Mouse (Mus musculus) testis, adult 2 months (tissue): ENCODE results near the gene Gm609. TPM values are rescaled to one million over a fixed set of nuclear protein-coding genes. Genes with fewer than 3 reads are reported as not detected.

Source experiments
- H3K27ac ChIP-seq: fragments of 200-500 bp; 2 replicates; pipeline ENCODE4 v1.5.1; 2012; ENCODE audit warnings: low read depth, low read length; ENCODE audit not compliant: control insufficient read depth, insufficient read depth
- H3K27me3 ChIP-seq: fragments of 200-500 bp; 2 replicates; pipeline ENCODE4 v1.6.1; 2012; ENCODE audit warnings: mild to moderate bottlenecking, low read length, moderate library complexity; ENCODE audit not compliant: control insufficient read depth, insufficient read depth
- H3K36me3 ChIP-seq: fragments of 200-500 bp; 2 replicates; pipeline ENCODE4 v1.6.1; 2012; ENCODE audit warnings: mild to moderate bottlenecking, low read length; ENCODE audit not compliant: control insufficient read depth, insufficient read depth
- H3K4me1 ChIP-seq: fragments of 200-500 bp; 2 replicates; pipeline ENCODE4 v1.6.1; 2012; ENCODE audit warnings: low read length; ENCODE audit not compliant: control insufficient read depth, insufficient read depth
- H3K4me3 ChIP-seq: fragments of 200-500 bp; 2 replicates; pipeline ENCODE4 v1.5.1; 2012; ENCODE audit warnings: low read depth, mild to moderate bottlenecking, low read length, moderate library complexity, mixed read lengths; ENCODE audit not compliant: control insufficient read depth
- CTCF ChIP-seq: fragments of 200-500 bp; IDR thresholded peaks from 2 replicates; pipeline ENCODE4 v1.5.1; 2012; ENCODE audit warnings: low read depth, mild to moderate bottlenecking, inconsistent platforms, low read length, moderate library complexity; ENCODE audit not compliant: control insufficient read depth, insufficient read depth, insufficient replicate concordance
- POLR2A ChIP-seq: fragments of 200-500 bp; IDR thresholded peaks from 2 replicates; pipeline ENCODE4 v1.6.1; 2012; ENCODE audit warnings: low read depth, mild to moderate bottlenecking, inconsistent platforms, low read length, moderate library complexity; ENCODE audit not compliant: control insufficient read depth
- polyA plus RNA-seq: library from polyadenylated mRNA; depleted of rRNA; stranded (reverse); fragments of >200 nt; gene quantifications from 2 replicates; pipeline ENCODE4 v1.2.3, GENCODE M21; 2012

The Gm609 gene
- polyA plus RNA-seq, 1 experiment, result 2.0 TPM

DNA sequence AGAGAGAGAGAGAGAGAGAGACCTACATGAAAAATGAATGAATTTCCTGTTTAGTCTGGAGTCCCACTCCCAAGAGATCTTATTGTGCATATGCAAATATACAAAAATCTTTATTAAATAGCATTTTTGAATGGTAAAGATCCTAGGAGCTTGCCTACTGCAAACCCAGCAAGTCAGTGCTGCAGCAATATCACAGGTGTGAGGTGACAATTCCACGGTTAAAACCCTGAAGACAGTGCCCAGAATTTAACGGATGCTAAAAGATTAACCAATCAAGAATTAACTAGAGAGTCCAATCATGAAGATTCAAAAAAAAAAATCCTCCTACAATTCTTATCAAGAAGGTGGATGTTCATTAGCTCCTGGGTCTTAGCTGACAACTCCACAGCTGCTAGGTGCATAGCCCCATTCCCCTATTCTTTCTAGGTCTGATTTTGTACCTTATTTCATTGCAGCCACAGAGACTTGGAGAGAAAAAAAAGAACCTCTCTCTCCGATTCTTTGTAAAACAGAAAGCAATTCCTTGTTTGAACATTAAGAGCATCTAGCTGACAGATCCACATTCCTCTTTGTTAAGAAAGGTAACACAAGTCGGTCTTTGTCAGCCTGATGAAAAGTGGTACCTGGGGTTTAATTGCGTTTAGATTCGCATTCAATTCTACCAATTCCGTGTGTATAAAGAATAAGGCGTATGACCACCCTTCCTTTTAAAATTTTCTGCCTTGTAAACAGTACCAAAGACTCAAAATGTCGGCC lies 84.9 kb downstream of the Gm609 start:
- H3K4me1 ChIP-seq, result peaks cover 5% of the 10 kb centered on the region; the same call in 1 of the 2 replicates
- TF ChIP-seq POLR2A (no peak), CTCF (no peak)
- no peaks in the 10 kb centered on the region for H3K27me3 ChIP-seq
- no peaks in the 10 kb centered on the region for H3K36me3 ChIP-seq
- peak overlapping the region; percentile 84 for H3K27ac ChIP-seq
- H3K4me3 ChIP-seq, result peak overlapping the region; percentile 87; the same call in 1 of the 2 replicates

DNA sequence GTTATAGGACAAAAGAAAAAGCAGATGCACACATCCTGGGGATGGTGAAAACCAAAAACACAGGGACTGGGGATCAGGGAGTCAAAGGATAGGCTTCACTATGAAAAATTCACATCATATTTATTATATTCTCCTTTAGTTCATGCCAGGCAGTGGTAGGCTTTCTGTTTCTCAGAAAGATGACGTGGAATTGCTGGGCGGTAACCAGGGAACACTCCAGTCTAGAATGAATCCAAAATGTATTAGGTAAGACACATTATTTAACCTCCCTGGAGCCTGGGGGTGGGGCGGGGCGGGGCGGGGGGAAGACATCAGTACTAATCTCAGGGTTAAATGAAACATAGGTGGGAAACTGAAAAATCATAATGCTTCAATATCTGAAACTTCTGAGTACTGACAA lies 85.7 kb downstream of the Gm609 start:
- Histone ChIP-seq H3K4me1 (peaks cover 5% of the 10 kb centered on the region; the same call in 1 of the 2 replicates), H3K36me3 (no peaks in the 10 kb centered on the region), H3K4me3 (no peak overlapping the region), H3K27me3 (no peaks in the 10 kb centered on the region), H3K27ac (no peak overlapping the region)
- TF ChIP-seq CTCF, result no peak
- TF ChIP-seq POLR2A, result no peak

GRCm38 (mm10) chr16:45402951-45403350 lies 89.8 kb downstream of the Gm609 start:
- TF ChIP-seq CTCF, result no peak
- no peak for TF ChIP-seq POLR2A
- Histone ChIP-seq H3K27me3 (no peaks in the 10 kb centered on the region), H3K4me3 (no peak overlapping the region), H3K36me3 (no peaks in the 10 kb centered on the region), H3K27ac (no peak overlapping the region), H3K4me1 (no peaks in the 10 kb centered on the region; the same call in 1 of the 2 replicates)

DNA sequence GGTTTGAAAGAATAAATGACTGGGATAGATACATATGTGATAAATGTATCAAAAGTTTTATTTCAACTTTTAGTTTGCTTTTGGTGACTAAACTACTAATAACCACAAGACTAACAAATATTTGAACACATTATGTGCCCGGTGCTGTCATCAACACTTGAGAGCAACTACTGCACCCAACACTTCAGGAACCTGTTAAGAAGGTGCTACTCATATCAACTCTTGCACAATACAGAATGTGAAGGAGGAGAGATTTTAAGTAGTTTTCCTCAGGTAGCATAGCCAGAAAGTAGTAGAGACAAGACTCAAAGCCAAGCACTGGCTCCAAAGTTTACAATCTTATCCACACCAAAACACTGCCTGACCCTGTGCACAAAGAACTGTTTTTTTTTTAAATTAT lies 90.7 kb downstream of the Gm609 start:
- no peak overlapping the region for H3K27ac ChIP-seq
- TF ChIP-seq POLR2A (no peak), CTCF (no peak)
- H3K36me3 ChIP-seq, result no peaks in the 10 kb centered on the region
- H3K27me3 ChIP-seq, result no peaks in the 10 kb centered on the region
- no peaks in the 10 kb centered on the region; the same call in 1 of the 2 replicates for H3K4me1 ChIP-seq
- no peak overlapping the region for H3K4me3 ChIP-seq

DNA sequence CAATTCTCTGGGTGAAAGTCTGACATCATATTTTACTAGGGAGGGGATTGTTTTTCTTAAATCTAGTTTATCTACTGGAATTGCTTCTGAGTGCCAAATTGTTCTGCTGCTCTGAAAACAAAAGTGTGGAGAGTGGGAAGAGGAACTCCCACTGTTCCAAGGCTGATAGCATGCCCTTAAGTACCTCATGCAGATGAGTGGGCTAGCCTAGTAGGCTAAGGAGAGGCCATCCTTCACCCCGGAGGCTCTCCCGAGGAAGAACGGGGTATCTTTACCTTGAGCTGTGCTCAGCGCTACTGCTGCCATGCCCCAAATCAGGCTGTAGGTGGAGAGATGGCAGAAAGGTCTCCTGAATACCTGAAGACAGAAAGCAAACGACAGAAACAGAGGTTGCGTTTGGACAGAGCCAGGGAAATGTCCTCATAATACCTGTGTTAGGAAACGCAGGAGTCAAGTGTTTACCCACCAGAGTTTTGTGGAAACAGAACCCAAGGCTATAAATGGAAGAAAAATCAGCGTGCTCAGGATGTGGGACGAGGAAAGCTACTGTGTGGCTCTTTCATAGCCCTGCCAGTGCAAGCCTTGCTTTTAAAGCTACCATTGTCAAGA lies 92.7 kb downstream of the Gm609 start:
- H3K27me3 ChIP-seq, result no peaks in the 10 kb centered on the region
- H3K4me1 ChIP-seq, result no peaks in the 10 kb centered on the region; the same call in 1 of the 2 replicates
- peak overlapping the region; percentile 43; the same call in 1 of the 2 replicates for H3K27ac ChIP-seq
- no peak overlapping the region for H3K4me3 ChIP-seq
- no peaks in the 10 kb centered on the region for H3K36me3 ChIP-seq
- TF ChIP-seq CTCF (no peak), POLR2A (no peak)

- no peaks in the 10 kb centered on the region; the same call in 1 of the 2 replicates for H3K4me1 ChIP-seq
- no peak overlapping the region for H3K4me3 ChIP-seq
- no peaks in the 10 kb centered on the region for H3K27me3 ChIP-seq
- no peak for TF ChIP-seq POLR2A
- TF ChIP-seq CTCF, result no peak
- peak overlapping the region; percentile 50; the same call in 1 of the 2 replicates for H3K27ac ChIP-seq
- no peaks in the 10 kb centered on the region for H3K36me3 ChIP-seq
Observed at GRCm38 (mm10) chr16:45399411-45399810, 93.4 kb downstream of the Gm609 start.

GRCm38 (mm10) chr16:45397440-45397839 lies 95.3 kb downstream of the Gm609 start:
- H3K27me3 ChIP-seq, result no peaks in the 10 kb centered on the region
- no peaks in the 10 kb centered on the region; the same call in 1 of the 2 replicates for H3K4me1 ChIP-seq
- H3K4me3 ChIP-seq, result no peak overlapping the region
- no peak overlapping the region for H3K27ac ChIP-seq
- TF ChIP-seq CTCF, result no peak
- no peaks in the 10 kb centered on the region for H3K36me3 ChIP-seq
